Mouse (Mus musculus): ENCODE results near the gene Ppp4r3a. TPM values are rescaled to one million over a fixed set of nuclear protein-coding genes. Genes with fewer than 3 reads are reported as not detected.

Gene Ppp4r3a
- polyA plus RNA-seq, 1 experiment from 2014 or later: 33.8 TPM

DNA sequence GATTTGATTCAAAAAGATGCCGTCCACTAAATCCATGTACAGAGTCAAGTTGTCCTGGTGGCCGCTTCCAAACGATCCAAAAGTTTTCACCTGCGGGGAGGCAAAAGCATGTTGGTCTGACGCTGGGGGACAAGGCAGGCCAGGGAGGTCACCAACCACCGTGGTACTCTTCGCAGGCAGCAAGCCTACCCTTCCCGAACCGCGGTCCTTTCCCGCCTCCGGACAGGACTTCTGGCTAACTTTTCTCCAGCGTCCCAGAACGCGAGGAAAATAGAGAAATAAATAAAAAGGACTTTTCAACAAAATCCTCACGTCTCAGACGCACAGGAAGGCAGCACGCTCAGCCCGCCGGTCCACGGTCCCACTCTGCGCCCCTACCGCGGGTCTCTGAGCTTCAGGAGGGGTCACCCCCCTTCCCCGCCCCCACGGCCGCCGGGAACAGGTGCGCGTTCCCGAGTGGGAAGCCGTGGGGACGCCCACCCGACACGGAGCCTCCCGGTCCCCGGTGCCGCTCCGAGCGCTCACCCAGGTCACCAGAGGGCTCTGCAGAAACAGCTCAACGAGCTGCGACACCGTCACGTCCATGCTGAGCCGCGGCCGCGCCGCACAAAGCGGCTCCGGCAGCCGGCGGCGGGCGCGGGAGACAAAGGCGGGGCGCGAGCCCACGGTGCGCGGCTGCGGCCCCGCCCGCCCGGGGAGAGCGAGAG is 55.1 kb downstream of the Ppp4r3a start:
- ATAC-seq (ENCODE audit: insufficient number of reproducible peaks, insufficient read depth, low FRiP score, low read depth): no peak
- Histone ChIP-seq H3K36me3 (ENCODE audit: control insufficient read depth, insufficient read depth, low read length) (no peaks in the 10 kb centered on the region), H3K27me3 (ENCODE audit: control insufficient read depth, insufficient read depth, low read length) (peaks cover 42% of the 10 kb centered on the region), H3K9me3 (ENCODE audit: control insufficient read depth, low read length) (peaks cover 3% of the 10 kb centered on the region; the same call in 1 of the 2 replicates), H3K4me1 (ENCODE audit: control insufficient read depth in 2 of 2, insufficient read depth in 2 of 2, low read length in 2 of 2) (peaks cover 2 to 8% of the 10 kb centered on the region in 2 experiments; a peak in 3 of 4 replicates), H3K9ac (ENCODE audit: low read length) (peak overlapping the region; percentile 78), H3K27ac (replicated peaks in 1 of 2; ENCODE audit: control insufficient read depth in 1 of 2, insufficient read depth in 1 of 2, low read depth in 2 of 2, low read length in 2 of 2) (peak overlapping the region in 1 of 2 experiments; percentile 43; a peak in 1 of 4 replicates), H3K4me3 (ENCODE audit: control insufficient read depth in 1 of 2, insufficient read depth in 1 of 2, low read depth in 1 of 2, low read length in 2 of 2) (peak overlapping the region; percentile 53 to 71), H3K4me2 (ENCODE audit: low read length) (peak overlapping the region; percentile 96)
- WGBS: under 1% methylated on average over 61 of the region's 67 CpGs

DNA sequence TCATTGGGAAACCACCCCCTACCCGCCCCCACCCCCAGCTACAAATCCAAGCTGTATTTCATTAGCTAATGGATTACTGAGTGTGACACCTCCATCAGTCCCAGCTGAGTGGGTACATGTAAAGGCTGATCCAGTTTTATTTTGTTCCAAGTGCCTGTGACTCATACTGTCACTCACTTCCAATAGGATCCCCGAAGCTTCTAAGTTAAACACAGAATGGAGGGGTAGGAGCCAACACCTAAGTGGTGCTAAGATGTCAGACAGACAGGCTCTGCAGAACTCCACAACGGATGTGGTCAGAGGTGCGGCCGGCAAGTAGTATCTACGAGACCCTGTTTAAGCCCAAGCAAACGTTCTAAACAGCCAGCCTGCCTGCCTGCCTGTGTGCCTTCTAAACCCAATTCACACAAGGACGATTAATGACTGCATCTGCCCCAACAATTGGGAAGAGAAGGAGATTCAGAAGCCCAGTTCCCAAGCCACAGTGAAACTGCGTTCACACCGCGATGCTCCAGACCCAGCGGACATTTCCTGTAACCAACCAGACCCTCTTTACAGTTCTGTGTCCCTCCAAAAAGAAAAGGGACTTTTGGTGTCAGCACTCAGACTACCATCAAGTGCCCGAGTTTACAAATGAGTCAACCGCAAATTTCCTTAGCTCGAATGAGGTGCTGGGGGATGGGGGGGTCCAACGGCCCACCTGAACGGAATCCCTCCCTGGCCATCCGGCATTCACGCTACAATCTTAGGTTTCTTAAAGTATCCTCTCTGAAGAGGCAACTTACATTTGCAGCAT is 55.9 kb downstream of the Ppp4r3a start:
- WGBS: 5% methylated on average over 19 of the region's 19 CpGs
- Histone ChIP-seq H3K27me3 (ENCODE audit: control insufficient read depth, insufficient read depth, low read length) (peaks cover 42% of the 10 kb centered on the region), H3K4me3 (ENCODE audit: control insufficient read depth in 1 of 2, insufficient read depth in 1 of 2, low read depth in 1 of 2, low read length in 2 of 2) (peak overlapping the region; percentile 53 to 71), H3K9me3 (ENCODE audit: control insufficient read depth, low read length) (peaks cover 3% of the 10 kb centered on the region; the same call in 1 of the 2 replicates), H3K4me2 (ENCODE audit: low read length) (peak overlapping the region; percentile 96), H3K36me3 (ENCODE audit: control insufficient read depth, insufficient read depth, low read length) (no peaks in the 10 kb centered on the region), H3K27ac (replicated peaks in 1 of 2; ENCODE audit: control insufficient read depth in 1 of 2, insufficient read depth in 1 of 2, low read depth in 2 of 2, low read length in 2 of 2) (no peak overlapping the region), H3K9ac (ENCODE audit: low read length) (peak overlapping the region; percentile 78), H3K4me1 (ENCODE audit: control insufficient read depth in 2 of 2, insufficient read depth in 2 of 2, low read length in 2 of 2) (peaks cover 2 to 8% of the 10 kb centered on the region in 2 experiments; a peak in 3 of 4 replicates)
- ATAC-seq (ENCODE audit: insufficient number of reproducible peaks, insufficient read depth, low FRiP score, low read depth): no peak

GRCm38 (mm10) chr12:101026946-101027345 is 56.6 kb downstream of the Ppp4r3a start:
- peak overlapping the region; percentile 96 for H3K4me2 ChIP-seq (ENCODE audit: low read length)
- no peak overlapping the region for H3K4me3 ChIP-seq (ENCODE audit: control insufficient read depth in 1 of 2, insufficient read depth in 1 of 2, low read depth in 1 of 2, low read length in 2 of 2)
- no peak overlapping the region for H3K27ac ChIP-seq (replicated peaks in 1 of 2; ENCODE audit: control insufficient read depth in 1 of 2, insufficient read depth in 1 of 2, low read depth in 2 of 2, low read length in 2 of 2)
- no peak for ATAC-seq (ENCODE audit: insufficient number of reproducible peaks, insufficient read depth, low FRiP score, low read depth)
- H3K9me3 ChIP-seq (ENCODE audit: control insufficient read depth, low read length): peaks cover 3% of the 10 kb centered on the region; the same call in 1 of the 2 replicates
- no peak overlapping the region for H3K9ac ChIP-seq (ENCODE audit: low read length)
- H3K36me3 ChIP-seq (ENCODE audit: control insufficient read depth, insufficient read depth, low read length): no peaks in the 10 kb centered on the region
- peaks cover 39% of the 10 kb centered on the region for H3K27me3 ChIP-seq (ENCODE audit: control insufficient read depth, insufficient read depth, low read length)
- WGBS: 24% methylated on average over 14 of the region's 14 CpGs
- H3K4me1 ChIP-seq (ENCODE audit: control insufficient read depth in 2 of 2, insufficient read depth in 2 of 2, low read length in 2 of 2): peaks cover 2 to 8% of the 10 kb centered on the region in 2 experiments; a peak in 3 of 4 replicates

DNA sequence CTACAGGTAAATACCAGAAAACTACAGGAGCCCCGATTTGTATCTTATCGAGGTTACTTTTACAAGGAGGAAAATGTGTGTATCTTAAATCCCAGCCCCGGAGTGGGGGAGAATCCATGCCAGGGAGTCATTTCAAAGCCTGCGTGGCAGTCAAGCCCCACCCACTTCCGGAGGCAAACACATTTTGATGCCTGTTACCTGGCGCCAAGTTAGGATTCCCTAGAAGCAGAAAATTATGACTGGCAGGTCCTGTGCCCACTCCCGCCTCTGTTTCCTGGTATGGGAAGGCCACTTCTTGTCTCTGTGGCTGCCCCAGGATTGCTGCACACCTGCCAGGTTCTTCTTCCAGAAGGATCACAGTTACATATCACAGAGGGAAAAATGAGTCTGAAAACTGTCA is 57.0 kb downstream of the Ppp4r3a start:
- peak overlapping the region; percentile 96 for H3K4me2 ChIP-seq (ENCODE audit: low read length)
- H3K9me3 ChIP-seq (ENCODE audit: control insufficient read depth, low read length): peaks cover 3% of the 10 kb centered on the region; the same call in 1 of the 2 replicates
- H3K27me3 ChIP-seq (ENCODE audit: control insufficient read depth, insufficient read depth, low read length): peaks cover 36% of the 10 kb centered on the region
- H3K4me3 ChIP-seq (ENCODE audit: control insufficient read depth in 1 of 2, insufficient read depth in 1 of 2, low read depth in 1 of 2, low read length in 2 of 2): no peak overlapping the region
- H3K4me1 ChIP-seq (ENCODE audit: control insufficient read depth in 2 of 2, insufficient read depth in 2 of 2, low read length in 2 of 2): peaks cover 2 to 8% of the 10 kb centered on the region in 2 experiments; a peak in 3 of 4 replicates
- 66% methylated on average over 7 of the region's 7 CpGs for WGBS
- no peak overlapping the region for H3K27ac ChIP-seq (replicated peaks in 1 of 2; ENCODE audit: control insufficient read depth in 1 of 2, insufficient read depth in 1 of 2, low read depth in 2 of 2, low read length in 2 of 2)
- ATAC-seq (ENCODE audit: insufficient number of reproducible peaks, insufficient read depth, low FRiP score, low read depth): no peak
- no peak overlapping the region for H3K9ac ChIP-seq (ENCODE audit: low read length)
- no peaks in the 10 kb centered on the region for H3K36me3 ChIP-seq (ENCODE audit: control insufficient read depth, insufficient read depth, low read length)

DNA sequence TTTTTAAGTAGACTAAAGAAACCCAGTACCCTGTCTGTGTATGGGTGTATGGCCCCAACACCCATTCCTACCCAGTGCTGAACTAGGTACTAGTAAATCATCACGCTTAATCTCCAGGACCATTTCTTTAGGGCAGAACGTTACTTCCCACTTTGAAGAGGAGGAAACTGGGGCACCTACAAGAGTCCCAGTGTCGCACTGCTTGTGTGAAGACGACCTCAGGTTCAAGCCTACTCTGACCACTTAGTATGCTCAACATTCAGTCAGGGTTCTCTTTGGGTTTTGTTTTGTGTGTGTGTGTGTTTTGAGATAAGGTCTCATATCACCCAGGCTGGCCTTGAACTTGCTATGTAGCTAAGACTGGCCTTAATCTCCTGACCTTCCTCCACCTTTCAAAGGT is 57.5 kb downstream of the Ppp4r3a start:
- peaks cover 3% of the 10 kb centered on the region; the same call in 1 of the 2 replicates for H3K9me3 ChIP-seq (ENCODE audit: control insufficient read depth, low read length)
- no peak overlapping the region for H3K27ac ChIP-seq (replicated peaks in 1 of 2; ENCODE audit: control insufficient read depth in 1 of 2, insufficient read depth in 1 of 2, low read depth in 2 of 2, low read length in 2 of 2)
- no peak overlapping the region for H3K4me3 ChIP-seq (ENCODE audit: control insufficient read depth in 1 of 2, insufficient read depth in 1 of 2, low read depth in 1 of 2, low read length in 2 of 2)
- H3K4me1 ChIP-seq (ENCODE audit: control insufficient read depth in 2 of 2, insufficient read depth in 2 of 2, low read length in 2 of 2): peaks cover 2 to 8% of the 10 kb centered on the region in 2 experiments; a peak in 3 of 4 replicates
- 83% methylated on average over 4 of the region's 4 CpGs for WGBS
- peaks cover 36% of the 10 kb centered on the region for H3K27me3 ChIP-seq (ENCODE audit: control insufficient read depth, insufficient read depth, low read length)
- no peak for ATAC-seq (ENCODE audit: insufficient number of reproducible peaks, insufficient read depth, low FRiP score, low read depth)
- H3K9ac ChIP-seq (ENCODE audit: low read length): no peak overlapping the region
- H3K36me3 ChIP-seq (ENCODE audit: control insufficient read depth, insufficient read depth, low read length): no peaks in the 10 kb centered on the region
- no peak overlapping the region for H3K4me2 ChIP-seq (ENCODE audit: low read length)

DNA sequence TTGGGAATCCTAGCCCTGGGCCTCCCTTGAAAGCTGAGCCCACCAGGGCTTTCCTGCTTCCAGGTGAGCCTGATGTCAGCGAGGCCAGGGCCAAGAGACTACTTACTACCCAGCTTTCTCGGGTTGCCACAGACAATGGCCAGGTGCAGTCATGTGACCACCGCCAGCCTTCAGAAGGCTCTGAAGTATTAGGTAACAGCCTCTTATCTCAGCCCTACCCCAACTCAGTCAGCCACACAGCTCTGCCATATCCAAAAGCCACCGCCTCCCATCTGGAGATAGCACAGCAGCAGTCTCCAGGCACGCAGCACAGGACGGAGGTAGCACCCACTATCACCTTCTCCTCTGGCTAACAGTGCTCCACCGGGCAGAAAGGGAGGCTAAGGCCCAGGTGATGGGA is 58.1 kb downstream of the Ppp4r3a start:
- Histone ChIP-seq H3K27me3 (ENCODE audit: control insufficient read depth, insufficient read depth, low read length) (peaks cover 36% of the 10 kb centered on the region), H3K9me3 (ENCODE audit: control insufficient read depth, low read length) (peaks cover 3% of the 10 kb centered on the region; the same call in 1 of the 2 replicates), H3K4me3 (ENCODE audit: control insufficient read depth in 1 of 2, insufficient read depth in 1 of 2, low read depth in 1 of 2, low read length in 2 of 2) (no peak overlapping the region), H3K4me2 (ENCODE audit: low read length) (no peak overlapping the region), H3K9ac (ENCODE audit: low read length) (no peak overlapping the region), H3K4me1 (ENCODE audit: control insufficient read depth in 2 of 2, insufficient read depth in 2 of 2, low read length in 2 of 2) (peaks cover 2 to 8% of the 10 kb centered on the region in 2 experiments; a peak in 3 of 4 replicates), H3K27ac (replicated peaks in 1 of 2; ENCODE audit: control insufficient read depth in 1 of 2, insufficient read depth in 1 of 2, low read depth in 2 of 2, low read length in 2 of 2) (no peak overlapping the region), H3K36me3 (ENCODE audit: control insufficient read depth, insufficient read depth, low read length) (no peaks in the 10 kb centered on the region)
- ATAC-seq (ENCODE audit: insufficient number of reproducible peaks, insufficient read depth, low FRiP score, low read depth): no peak
- WGBS: 21% methylated on average over 7 of the region's 7 CpGs

- Histone ChIP-seq H3K4me2 (ENCODE audit: low read length) (no peak overlapping the region), H3K27ac (replicated peaks in 1 of 2; ENCODE audit: control insufficient read depth in 1 of 2, insufficient read depth in 1 of 2, low read depth in 2 of 2, low read length in 2 of 2) (no peak overlapping the region)
Measured at GRCm38 (mm10) chr12:101024824-101025223, 58.7 kb downstream of the Ppp4r3a start.

More at GRCm38 (mm10) chr12:101024824-101025223, 58.7 kb downstream of the Ppp4r3a start:
- 76% methylated on average over 8 of the region's 8 CpGs for WGBS
- Histone ChIP-seq H3K9ac (ENCODE audit: low read length) (no peak overlapping the region), H3K4me3 (ENCODE audit: control insufficient read depth in 1 of 2, insufficient read depth in 1 of 2, low read depth in 1 of 2, low read length in 2 of 2) (no peak overlapping the region), H3K27me3 (ENCODE audit: control insufficient read depth, insufficient read depth, low read length) (peaks cover 36% of the 10 kb centered on the region), H3K36me3 (ENCODE audit: control insufficient read depth, insufficient read depth, low read length) (no peaks in the 10 kb centered on the region), H3K9me3 (ENCODE audit: control insufficient read depth, low read length) (no peaks in the 10 kb centered on the region; the same call in 1 of the 2 replicates), H3K4me1 (ENCODE audit: control insufficient read depth in 2 of 2, insufficient read depth in 2 of 2, low read length in 2 of 2) (peaks cover 2 to 8% of the 10 kb centered on the region in 2 experiments; a peak in 3 of 4 replicates)
- no peak for ATAC-seq (ENCODE audit: insufficient number of reproducible peaks, insufficient read depth, low FRiP score, low read depth)
